Comparison of ENCODE assay signal across 8 mouse cellular contexts in genomic region chr15:79931496-79932141, GRCm38 (mm10). TPM values are rescaled to one million over a fixed set of nuclear protein-coding genes. Genes with fewer than 3 reads are reported as not detected.
DNase-seq lines count a peak whose midpoint lies in the region; ATAC-seq and TF ChIP-seq lines count a peak whose summit lies in the region.

No protein-coding gene starts in this region.

- intact Hi-C loops in left cerebral cortex, postnatal 14 days (cut with DNase I): loop anchor here (5.0 kb wide), 1 partner anchor 99 kb away; the partner anchor contains the start of genes Cbx6 and Npcd

- H3K27ac ChIP-seq in lung, embryonic 14.5 days (ENCODE audit: low read depth): no peak overlapping the region
- no peak overlapping the region for H3K27ac ChIP-seq in embryonic fibroblast, embryonic 13.5 days (ENCODE audit: insufficient read depth, low read length)
- no peak overlapping the region for H3K27ac ChIP-seq in kidney, embryonic 14.5 days (ENCODE audit: low read depth, low read length)
- no peak overlapping the region for H3K27ac ChIP-seq in midbrain, embryonic 11.5 days (ENCODE audit: low read depth, low read length)

- H3K27me3 ChIP-seq in lung, embryonic 14.5 days (ENCODE audit: insufficient read depth, low read length): peaks cover 43% of the 10 kb centered on the region
- peaks cover 24% of the 10 kb centered on the region for H3K27me3 ChIP-seq in kidney, embryonic 14.5 days (ENCODE audit: control insufficient read depth, insufficient read depth, low read length)
- peaks cover 19% of the 10 kb centered on the region for H3K27me3 ChIP-seq in midbrain, embryonic 11.5 days (ENCODE audit: control insufficient read depth, insufficient read depth, low read length)

- no peak for DNase-seq in lung, embryonic 14.5 days
- no peak for DNase-seq in lung, postnatal 4 days
- peak; percentile 85 for DNase-seq in midbrain, embryonic 11.5 days (ENCODE audit: low spot score, missing footprints)
- DNase-seq in left cerebral cortex, postnatal 14 days (ENCODE audit: low spot score in 2 of 2): no peak
- no peak for DNase-seq in adrenal gland, postnatal 14 days

- peak overlapping the region; percentile 90 for H3K4me2 ChIP-seq in lung, embryonic 14.5 days
- peak overlapping the region; percentile 93 for H3K4me2 ChIP-seq in kidney, embryonic 14.5 days (replicated peaks; ENCODE audit: low read depth, low read length)
- peak overlapping the region; percentile 88 for H3K4me2 ChIP-seq in midbrain, embryonic 11.5 days

- TF ChIP-seq POLR2A in embryonic fibroblast, embryonic 13.5 days (IDR thresholded peaks at IDR 0.05; ENCODE audit: low read depth, low read length): no peak

- peak overlapping the region; percentile 59 for H3K4me3 ChIP-seq in lung, embryonic 14.5 days (ENCODE audit: low read depth, low read length)
- H3K4me3 ChIP-seq in embryonic fibroblast, embryonic 13.5 days (ENCODE audit: insufficient read depth, low read length): peak overlapping the region; percentile 45; the same call in 1 of the 2 replicates
- peak overlapping the region; percentile 69; the same call in 1 of the 2 replicates for H3K4me3 ChIP-seq in kidney, embryonic 14.5 days (ENCODE audit: low read length)
- peak overlapping the region; percentile 64; the same call in 1 of the 2 replicates for H3K4me3 ChIP-seq in midbrain, embryonic 11.5 days (ENCODE audit: low read depth, low read length)

- 23% methylated on average over 13 of the region's 13 CpGs for WGBS in lung, embryonic 14.5 days
- 24% methylated on average over 13 of the region's 13 CpGs for WGBS in kidney, embryonic 14.5 days
- 23% methylated on average over 13 of the region's 13 CpGs for WGBS in midbrain, embryonic 11.5 days

- no peaks in the 10 kb centered on the region for H3K9me3 ChIP-seq in lung, embryonic 14.5 days (ENCODE audit: low read depth, low read length)
- no peaks in the 10 kb centered on the region for H3K9me3 ChIP-seq in kidney, embryonic 14.5 days (ENCODE audit: control insufficient read depth, low read length)
- no peaks in the 10 kb centered on the region for H3K9me3 ChIP-seq in midbrain, embryonic 11.5 days (ENCODE audit: control insufficient read depth, low read length)

- H3K9ac ChIP-seq in lung, embryonic 14.5 days: 0 out of 2 replicates have a peak overlapping the region, but pooled peaks have one; percentile 51
- no peak overlapping the region for H3K9ac ChIP-seq in kidney, embryonic 14.5 days (ENCODE audit: low read depth, low read length)
- no peak overlapping the region for H3K9ac ChIP-seq in midbrain, embryonic 11.5 days (ENCODE audit: low read length)

- peaks cover 7% of the 10 kb centered on the region for H3K4me1 ChIP-seq in lung, embryonic 14.5 days (ENCODE audit: insufficient read depth)
- H3K4me1 ChIP-seq in embryonic fibroblast, embryonic 13.5 days (ENCODE audit: control insufficient read depth, insufficient read depth, low read length): peaks cover 9% of the 10 kb centered on the region; the same call in 1 of the 2 replicates
- H3K4me1 ChIP-seq in kidney, embryonic 14.5 days (ENCODE audit: control insufficient read depth, insufficient read depth, low read length): 0 out of 2 replicates have a peak, but pooled peaks cover 9% of the 10 kb centered on the region
- peaks cover 19% of the 10 kb centered on the region for H3K4me1 ChIP-seq in midbrain, embryonic 11.5 days (ENCODE audit: control insufficient read depth, insufficient read depth, low read length)

- TF ChIP-seq CTCF in lung, embryonic 14.5 days (IDR thresholded peaks at IDR 0.05; ENCODE audit: low read depth): no peak
- TF ChIP-seq CTCF in embryonic fibroblast, embryonic 13.5 days (IDR thresholded peaks at IDR 0.05; ENCODE audit: borderline replicate concordance, insufficient read depth, low read length): no peak

- no peak for ATAC-seq in lung, embryonic 14.5 days (ENCODE audit: insufficient read depth)
- no peak for ATAC-seq in kidney, embryonic 14.5 days (ENCODE audit: low FRiP score, low TSS enrichment)
- ATAC-seq in midbrain, embryonic 11.5 days (ENCODE audit: low FRiP score): no peak
- ATAC-seq in monocyte, adult 5-6 weeks (replicated peaks; ENCODE audit: insufficient number of reproducible peaks, low FRiP score, low TSS enrichment, poor library complexity, severe bottlenecking): no peak

- no peaks in the 10 kb centered on the region for H3K36me3 ChIP-seq in lung, embryonic 14.5 days (ENCODE audit: insufficient read depth)
- no peaks in the 10 kb centered on the region for H3K36me3 ChIP-seq in kidney, embryonic 14.5 days (ENCODE audit: control insufficient read depth, insufficient read depth, low read length)
- H3K36me3 ChIP-seq in midbrain, embryonic 11.5 days (ENCODE audit: control insufficient read depth, insufficient read depth, low read length): no peaks in the 10 kb centered on the region

RNA-seq across cellular contexts. Expression of gene Cbx7, which starts 39.3 kb away (rescaled TPM):
- polyA plus RNA-seq in lung, embryonic 14.5 days (2014; fragmentation: Nextera tagmentation; extraction: Ambion mirVana): 2.3 TPM in 2 replicates
- polyA plus RNA-seq in embryonic fibroblast, embryonic 13.5 days (2011; ENCODE audit: insufficient read length, low read depth, missing spikeins): 0.90 and 1.4 TPM in 2 replicates
- 1.5 and 2.0 TPM in 2 replicates for polyA plus RNA-seq in kidney, embryonic 14.5 days (2014; fragmentation: Nextera tagmentation; extraction: Ambion mirVana)
- polyA plus RNA-seq in midbrain, embryonic 11.5 days (2014; fragmentation: Nextera tagmentation; extraction: Ambion mirVana): 1.4 and 1.9 TPM in 2 replicates
- 10 to 100 TPM in 1 of 2 experiments, 1 to 10 TPM in 1; 9.9 to 11.9 TPM for total RNA-seq in left cerebral cortex, postnatal 14 days (2021)
- total RNA-seq in adrenal gland, postnatal 14 days (2021): 7.2 and 12.8 TPM in 2 replicates
- total RNA-seq in monocyte, adult 5-6 weeks (2017): 17.8 to 33.8 TPM (median 17.9 TPM) in 3 replicates

RNA-seq across cellular contexts. Expression of gene Apobec3, which starts 40.2 kb away (rescaled TPM):
- 19.8 and 23.2 TPM in 2 replicates for polyA plus RNA-seq in lung, embryonic 14.5 days (2014; fragmentation: Nextera tagmentation; extraction: Ambion mirVana)
- polyA plus RNA-seq in embryonic fibroblast, embryonic 13.5 days (2011; ENCODE audit: insufficient read length, low read depth, missing spikeins): 19.7 and 35.3 TPM in 2 replicates
- 20.3 and 25.3 TPM in 2 replicates for polyA plus RNA-seq in kidney, embryonic 14.5 days (2014; fragmentation: Nextera tagmentation; extraction: Ambion mirVana)
- polyA plus RNA-seq in midbrain, embryonic 11.5 days (2014; fragmentation: Nextera tagmentation; extraction: Ambion mirVana): 5.5 and 6.0 TPM in 2 replicates
- 1 to 10 TPM; 4.2 to 5.1 TPM for total RNA-seq in left cerebral cortex, postnatal 14 days (2021)
- total RNA-seq in adrenal gland, postnatal 14 days (2021): 19.8 and 38.2 TPM in 2 replicates
- 85.0 to 218 TPM (median 113 TPM) in 3 replicates for total RNA-seq in monocyte, adult 5-6 weeks (2017)
